Mouse (Mus musculus): ENCODE data around the gene Nr1h5.

The Nr1h5 gene

GRCm38 (mm10) chr3:102964033-102964432 lies at the start of gene Nr1h5:
Gene Nr1h5, minus strand, starts transcription at chr3:102964133.
- DNase-seq (ENCODE audit: low read depth, low spot score): no peak

- no peak for DNase-seq (ENCODE audit: low read depth, low spot score)
These were observed 37.7 kb upstream of the Nr1h5 start for GRCm38 (mm10) chr3:103001595-103001994.

GRCm38 (mm10) chr3:102997591-102997990 lies 33.7 kb upstream of the Nr1h5 start:
- no peak for DNase-seq (ENCODE audit: low read depth, low spot score)

- no peak for DNase-seq (ENCODE audit: low read depth, low spot score)
These were observed 33.1 kb upstream of the Nr1h5 start for GRCm38 (mm10) chr3:102997036-102997435.

- DNase-seq (ENCODE audit: low read depth, low spot score): peak; percentile 96
These were observed 31.8 kb upstream of the Nr1h5 start, which contains the start of gene Sike1 for GRCm38 (mm10) chr3:102995605-102996321. Gene Sike1, plus strand, starts transcription at chr3:102995708.

- DNase-seq (ENCODE audit: low read depth, low spot score): no peak
These were observed 31.3 kb upstream of the Nr1h5 start for GRCm38 (mm10) chr3:102995233-102995604.

- DNase-seq (ENCODE audit: low read depth, low spot score): no peak
These were observed 29.0 kb upstream of the Nr1h5 start for GRCm38 (mm10) chr3:102992936-102993335.

- no peak for DNase-seq (ENCODE audit: low read depth, low spot score)
These were observed 27.1 kb upstream of the Nr1h5 start for GRCm38 (mm10) chr3:102991041-102991440.

GRCm38 (mm10) chr3:102980349-102980736 lies 16.4 kb upstream of the Nr1h5 start:
- no peak for DNase-seq (ENCODE audit: low read depth, low spot score)

GRCm38 (mm10) chr3:102979550-102980348 lies 15.8 kb upstream of the Nr1h5 start:
- DNase-seq (ENCODE audit: low read depth, low spot score): no peak

GRCm38 (mm10) chr3:102976906-102977305 lies 13.0 kb upstream of the Nr1h5 start:
- DNase-seq (ENCODE audit: low read depth, low spot score): no peak

- no peak for DNase-seq (ENCODE audit: low read depth, low spot score)
These were observed 6.6 kb upstream of the Nr1h5 start for GRCm38 (mm10) chr3:102970508-102970907.

GRCm38 (mm10) chr3:102970067-102970466 lies 6.1 kb upstream of the Nr1h5 start:
- DNase-seq (ENCODE audit: low read depth, low spot score): no peak

GRCm38 (mm10) chr3:102955596-102955995 lies 8.3 kb downstream of the Nr1h5 start:
- DNase-seq (ENCODE audit: low read depth, low spot score): no peak

GRCm38 (mm10) chr3:102955143-102955542 lies 8.8 kb downstream of the Nr1h5 start:
- no peak for DNase-seq (ENCODE audit: low read depth, low spot score)

- DNase-seq (ENCODE audit: low read depth, low spot score): no peak
These were observed 9.5 kb downstream of the Nr1h5 start for GRCm38 (mm10) chr3:102954476-102954875.

GRCm38 (mm10) chr3:102946861-102947260 lies 17.1 kb downstream of the Nr1h5 start:
- DNase-seq (ENCODE audit: low read depth, low spot score): no peak

- DNase-seq (ENCODE audit: low read depth, low spot score): no peak
These were observed 17.6 kb downstream of the Nr1h5 start for GRCm38 (mm10) chr3:102946312-102946711.

GRCm38 (mm10) chr3:102938100-102938499 lies 25.8 kb downstream of the Nr1h5 start:
- no peak for DNase-seq (ENCODE audit: low read depth, low spot score)

GRCm38 (mm10) chr3:102935451-102936354 lies 28.2 kb downstream of the Nr1h5 start, which contains the start of gene Sycp1:
Gene Sycp1, minus strand, starts transcription at chr3:102936100.
- no peak for DNase-seq (ENCODE audit: low read depth, low spot score)

- DNase-seq (ENCODE audit: low read depth, low spot score): no peak
These were observed 64.8 kb downstream of the Nr1h5 start for GRCm38 (mm10) chr3:102899136-102899535.
